9 mouse cellular contexts compared by ENCODE assay signal in genomic region chrX:100480317-100480716, GRCm38 (mm10). TPM values are rescaled to one million over a fixed set of nuclear protein-coding genes. Genes with fewer than 3 reads are reported as not detected.
DNase-seq lines count a peak whose midpoint lies in the region; ATAC-seq and TF ChIP-seq lines count a peak whose summit lies in the region.
"Had no signal": no experiment of that assay in that cellular context is flagged by ENCODE, and none has a peak within 500 bp of the region (broad histone marks: within the 10 kb centered on the region; RNA-seq: fewer than 3 reads in every experiment).

No protein-coding gene starts in this region.

- 28% methylated on average over 3 of the region's 3 CpGs for WGBS in hindbrain, postnatal 0 days

- H3K4me3 ChIP-seq in hindbrain, postnatal 0 days (ENCODE audit: low read length): no peak overlapping the region

- DNase-seq in Muller cell, postnatal 12 days (ENCODE audit: inconsistent ontology term): peak; percentile 52
- DNase-seq in cerebellum, adult 8-10 months: peak; percentile 29
- DNase-seq in hindbrain, postnatal 0 days (ENCODE audit: low spot score): peak; percentile 74
- peak; percentile 19 to 38 for DNase-seq in layer of hippocampus, postnatal 36 days
- DNase-seq in lung, postnatal 4 days: peak; percentile 62 to 74
- DNase-seq in retina, postnatal 1 day: peak; percentile 71
- DNase-seq in urinary bladder, postnatal 10 days (ENCODE audit: low spot score): peak; percentile 9

- H3K4me1 ChIP-seq in hindbrain, postnatal 0 days (ENCODE audit: insufficient read depth, low read length): no peaks in the 10 kb centered on the region

- no peak overlapping the region for H3K9ac ChIP-seq in hindbrain, postnatal 0 days (replicated peaks; ENCODE audit: low read length)

- no peaks in the 10 kb centered on the region for H3K9me3 ChIP-seq in hindbrain, postnatal 0 days (ENCODE audit: low read length)

- no peaks in the 10 kb centered on the region for H3K36me3 ChIP-seq in hindbrain, postnatal 0 days (ENCODE audit: insufficient read depth, low read length)

- ATAC-seq in frontal cortex, adult (ENCODE audit: low TSS enrichment): peak; percentile 91
- ATAC-seq in hindbrain, postnatal 0 days: peak; percentile 83

- H3K4me2 ChIP-seq in hindbrain, postnatal 0 days (ENCODE audit: low read depth, low read length): no peak overlapping the region

- no peaks in the 10 kb centered on the region for H3K27me3 ChIP-seq in hindbrain, postnatal 0 days (ENCODE audit: insufficient read depth, low read length)

- no peak overlapping the region for H3K27ac ChIP-seq in hindbrain, postnatal 0 days

- peak; percentile 77 for TF ChIP-seq CTCF in hindbrain, postnatal 0 days (IDR thresholded peaks at IDR 0.05; ENCODE audit: low read depth)

RNA-seq across cellular contexts. Expression of gene Igbp1, which starts 13.8 kb away (rescaled TPM):
- total RNA-seq in hindbrain, postnatal 0 days (2014; rRNA removed): 32.9 and 35.2 TPM in 2 replicates
- 28.8 and 30.0 TPM in 2 replicates for polyA plus RNA-seq in hindbrain, postnatal 0 days (2015; fragmentation: Nextera tagmentation; extraction: Ambion mirVana)
- total RNA-seq in layer of hippocampus, postnatal 36 days (2021): 10 to 100 TPM; 35.7 to 36.4 TPM

RNA-seq across cellular contexts. Expression of gene Awat2, which starts 37.8 kb away (rescaled TPM):
- 0.26 and 0.36 TPM in 2 replicates for total RNA-seq in hindbrain, postnatal 0 days (2014; rRNA removed)
- polyA plus RNA-seq in hindbrain, postnatal 0 days (2015; fragmentation: Nextera tagmentation; extraction: Ambion mirVana): 0.09 and 0.15 TPM in 2 replicates
- total RNA-seq in layer of hippocampus, postnatal 36 days (2021): under 1 TPM in 1 of 2 experiments, not detected in 1; 0.35 TPM

RNA-seq across cellular contexts. Expression of gene Dgat2l6, which starts 44.3 kb away (rescaled TPM):
- total RNA-seq in hindbrain, postnatal 0 days (2014; rRNA removed): not detected in 2 replicates
- not detected in 2 replicates for polyA plus RNA-seq in hindbrain, postnatal 0 days (2015; fragmentation: Nextera tagmentation; extraction: Ambion mirVana)
- under 1 TPM; 0.20 to 0.61 TPM for total RNA-seq in layer of hippocampus, postnatal 36 days (2021)
- polyA plus RNA-seq: heart, embryonic 16.5 days had no signal

RNA-seq across cellular contexts. Expression of gene Otud6a, which starts 51.5 kb away (rescaled TPM):
- total RNA-seq in hindbrain, postnatal 0 days (2014; rRNA removed): not detected in 2 replicates
- polyA plus RNA-seq in hindbrain, postnatal 0 days (2015; fragmentation: Nextera tagmentation; extraction: Ambion mirVana): not detected in 2 replicates
- total RNA-seq in layer of hippocampus, postnatal 36 days (2021): not detected
- polyA plus RNA-seq: heart, embryonic 16.5 days had no signal

Comparison
In these comparisons a context has a peak if more than half of its experiments do, and no peak if none do; other contexts are left out.
1. DNase-seq: peak in every context shown above with its lines; median percentile 74 in hindbrain, postnatal 0 days; 71 in retina, postnatal 1 day; 68 in lung, postnatal 4 days; 52 in Muller cell, postnatal 12 days; 29 in cerebellum, adult 8-10 months; 28 in layer of hippocampus, postnatal 36 days; 9 in urinary bladder, postnatal 10 days.